Mouse (Mus musculus): ENCODE results near the gene Tagln2. TPM values are rescaled to one million over a fixed set of nuclear protein-coding genes. Genes with fewer than 3 reads are reported as not detected.

The Tagln2 gene
- polyA plus RNA-seq, 1 experiment from 2014 or later = 56.7 TPM

DNA sequence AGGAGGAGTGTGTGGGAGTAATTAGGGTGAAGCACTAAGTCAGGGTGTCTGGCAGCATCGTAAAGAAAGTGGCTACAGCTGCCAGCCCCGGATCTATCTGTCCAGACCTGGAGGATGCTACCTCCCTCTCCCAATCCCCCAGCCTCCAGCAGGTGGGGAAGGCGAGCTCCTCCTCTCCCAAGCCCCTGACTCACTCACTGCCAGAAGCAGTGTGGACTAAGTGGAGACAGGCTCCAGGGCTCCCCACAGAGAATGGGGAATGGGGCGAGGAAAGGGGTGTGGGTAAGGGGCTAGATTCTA lies 16.5 kb upstream of the Tagln2 start:
- H3K4me1 ChIP-seq (ENCODE audit: control insufficient read depth, insufficient read depth, low read length) = peaks cover 17% of the 10 kb centered on the region
- no peak overlapping the region for H3K27ac ChIP-seq (replicated peaks; ENCODE audit: low read depth, low read length)

DNA sequence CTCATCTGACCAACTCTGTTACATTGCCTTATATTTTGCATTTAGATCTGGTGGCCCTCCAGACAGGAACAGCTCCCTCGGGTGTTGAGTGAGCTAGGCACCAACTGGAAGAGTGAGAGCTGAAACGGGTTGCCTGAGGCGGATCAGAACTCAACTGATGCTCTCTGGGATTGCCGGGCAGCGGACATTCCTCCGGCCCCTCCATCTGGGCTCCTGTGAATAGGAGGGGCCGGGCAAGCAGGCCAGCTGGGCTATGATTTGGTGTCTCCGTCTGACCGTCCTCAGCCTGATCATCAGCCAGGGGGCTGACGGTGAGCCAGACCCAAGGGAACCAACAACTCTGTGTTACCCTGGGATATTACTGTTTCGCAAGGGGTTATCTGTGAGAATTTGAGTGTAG lies 15.6 kb upstream of the Tagln2 start:
- Histone ChIP-seq H3K27ac (replicated peaks; ENCODE audit: low read depth, low read length) (no peak overlapping the region), H3K4me2 (ENCODE audit: low read depth, low read length) (peak overlapping the region; percentile 75), H3K4me3 (ENCODE audit: low read depth, low read length) (peak overlapping the region; percentile 12), H3K27me3 (ENCODE audit: control insufficient read depth, insufficient read depth, low read length) (no peaks in the 10 kb centered on the region), H3K9me3 (replicated peaks; ENCODE audit: control insufficient read depth, low read length) (no peaks in the 10 kb centered on the region), H3K9ac (replicated peaks; ENCODE audit: low read length) (peak overlapping the region; percentile 15), H3K36me3 (replicated peaks; ENCODE audit: control insufficient read depth, insufficient read depth, low read depth, low read length) (no peaks in the 10 kb centered on the region; the same call in 1 of the 2 replicates), H3K4me1 (ENCODE audit: control insufficient read depth, insufficient read depth, low read length) (peaks cover 17% of the 10 kb centered on the region)
- no peak for DNase-seq (ENCODE audit: low spot score)
- 30% methylated on average over 11 of the region's 11 CpGs for WGBS
- ATAC-seq (replicated peaks; ENCODE audit: insufficient number of reproducible peaks, low FRiP score, low TSS enrichment, low read depth) = no peak

More for the DNA sequence above, 16.5 kb upstream of the Tagln2 start:
- no peaks in the 10 kb centered on the region for H3K27me3 ChIP-seq (ENCODE audit: control insufficient read depth, insufficient read depth, low read length)
- H3K4me3 ChIP-seq (ENCODE audit: low read depth, low read length) = peak overlapping the region; percentile 76
- peak overlapping the region; percentile 75 for H3K4me2 ChIP-seq (ENCODE audit: low read depth, low read length)
- ATAC-seq (replicated peaks; ENCODE audit: insufficient number of reproducible peaks, low FRiP score, low TSS enrichment, low read depth) = no peak
- no peaks in the 10 kb centered on the region for H3K9me3 ChIP-seq (replicated peaks; ENCODE audit: control insufficient read depth, low read length)
- peak; percentile 48 for DNase-seq (ENCODE audit: low spot score)
- peak overlapping the region; percentile 75 for H3K9ac ChIP-seq (replicated peaks; ENCODE audit: low read length)
- WGBS = 17% methylated on average over 4 of the region's 4 CpGs
- H3K36me3 ChIP-seq (replicated peaks; ENCODE audit: control insufficient read depth, insufficient read depth, low read depth, low read length) = no peaks in the 10 kb centered on the region; the same call in 1 of the 2 replicates

DNA sequence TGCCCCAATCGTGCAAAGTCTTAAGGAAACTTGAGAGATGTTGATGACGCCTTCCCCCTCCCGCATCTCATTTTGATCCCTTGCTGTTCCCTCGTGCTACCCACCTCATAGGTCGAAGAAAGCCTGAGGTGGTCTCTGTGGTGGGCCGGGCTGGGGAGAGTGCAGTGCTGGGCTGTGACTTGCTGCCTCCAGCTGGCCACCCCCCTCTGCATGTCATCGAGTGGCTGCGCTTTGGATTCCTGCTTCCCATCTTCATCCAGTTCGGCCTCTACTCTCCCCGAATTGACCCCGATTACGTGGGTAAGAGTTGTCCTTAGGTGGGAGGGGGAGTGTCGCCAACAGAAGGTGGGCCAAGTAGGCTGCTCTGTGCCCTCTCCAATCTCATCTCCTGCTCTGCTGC lies 15.2 kb upstream of the Tagln2 start:
- Histone ChIP-seq H3K9me3 (replicated peaks; ENCODE audit: control insufficient read depth, low read length) (no peaks in the 10 kb centered on the region), H3K4me1 (ENCODE audit: control insufficient read depth, insufficient read depth, low read length) (peaks cover 17% of the 10 kb centered on the region), H3K27ac (replicated peaks; ENCODE audit: low read depth, low read length) (no peak overlapping the region), H3K27me3 (ENCODE audit: control insufficient read depth, insufficient read depth, low read length) (no peaks in the 10 kb centered on the region), H3K36me3 (replicated peaks; ENCODE audit: control insufficient read depth, insufficient read depth, low read depth, low read length) (no peaks in the 10 kb centered on the region; the same call in 1 of the 2 replicates), H3K9ac (replicated peaks; ENCODE audit: low read length) (peak overlapping the region; percentile 15; the same call in 1 of the 2 replicates), H3K4me3 (ENCODE audit: low read depth, low read length) (peak overlapping the region; percentile 12), H3K4me2 (ENCODE audit: low read depth, low read length) (peak overlapping the region; percentile 75)
- ATAC-seq (replicated peaks; ENCODE audit: insufficient number of reproducible peaks, low FRiP score, low TSS enrichment, low read depth) = no peak
- no peak for DNase-seq (ENCODE audit: low spot score)
- 54% methylated on average over 13 of the region's 13 CpGs for whole genome bisulfite sequencing

DNA sequence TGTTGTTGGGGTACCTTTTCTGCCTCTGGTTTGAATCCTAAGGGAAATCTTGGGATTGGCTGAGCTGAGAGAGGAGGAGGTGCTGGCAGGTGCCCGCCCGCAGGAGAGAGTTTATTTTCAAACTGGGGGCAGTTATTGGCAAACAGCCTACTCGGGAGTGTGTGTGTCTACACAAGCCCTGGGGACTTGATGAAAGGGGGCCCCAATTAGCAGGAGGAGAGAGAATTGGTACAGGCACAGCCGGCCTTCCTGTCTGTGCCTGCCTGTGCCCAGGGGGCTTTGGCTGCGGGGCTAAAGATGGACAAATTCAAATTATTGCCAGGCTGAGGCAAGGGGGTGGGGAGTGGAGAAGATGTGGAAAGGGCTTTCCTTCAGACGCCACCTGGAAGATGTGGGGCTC lies 14.0 kb upstream of the Tagln2 start:
- H3K4me3 ChIP-seq (ENCODE audit: low read depth, low read length) = peak overlapping the region; percentile 3; the same call in 1 of the 2 replicates
- peak overlapping the region; percentile 43 for H3K9ac ChIP-seq (replicated peaks; ENCODE audit: low read length)
- peaks cover 17% of the 10 kb centered on the region for H3K4me1 ChIP-seq (ENCODE audit: control insufficient read depth, insufficient read depth, low read length)
- WGBS = 26% methylated on average over 6 of the region's 6 CpGs
- H3K36me3 ChIP-seq (replicated peaks; ENCODE audit: control insufficient read depth, insufficient read depth, low read depth, low read length) = no peaks in the 10 kb centered on the region; the same call in 1 of the 2 replicates
- ATAC-seq (replicated peaks; ENCODE audit: insufficient number of reproducible peaks, low FRiP score, low TSS enrichment, low read depth) (no peak), DNase-seq (ENCODE audit: low spot score) (no peak)
- no peak overlapping the region for H3K27ac ChIP-seq (replicated peaks; ENCODE audit: low read depth, low read length)
- no peaks in the 10 kb centered on the region for H3K27me3 ChIP-seq (ENCODE audit: control insufficient read depth, insufficient read depth, low read length)
- H3K9me3 ChIP-seq (replicated peaks; ENCODE audit: control insufficient read depth, low read length) = no peaks in the 10 kb centered on the region
- H3K4me2 ChIP-seq (ENCODE audit: low read depth, low read length) = peak overlapping the region; percentile 37

DNA sequence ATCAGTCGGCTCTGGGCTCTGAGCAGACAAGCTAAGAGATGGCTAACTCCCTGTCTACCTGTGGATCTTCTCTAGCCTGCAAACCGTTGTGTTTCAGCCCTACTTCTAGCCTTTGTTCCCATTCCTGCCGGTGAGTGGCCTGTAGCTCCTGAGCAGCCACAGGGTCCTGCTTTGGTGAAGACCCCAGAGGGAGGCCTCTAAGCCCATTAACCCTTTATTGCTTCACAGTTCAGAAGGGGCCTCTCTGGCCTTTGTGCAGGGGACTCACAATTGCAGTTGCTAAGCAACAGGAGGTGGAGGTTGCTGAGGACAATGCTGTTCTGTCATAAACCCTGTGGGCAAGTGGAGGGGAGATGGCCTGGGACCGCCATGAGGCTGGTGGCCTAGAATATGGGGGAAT lies 13.6 kb upstream of the Tagln2 start:
- ATAC-seq (replicated peaks; ENCODE audit: insufficient number of reproducible peaks, low FRiP score, low TSS enrichment, low read depth) = no peak
- peak; percentile 46 for DNase-seq (ENCODE audit: low spot score)
- Histone ChIP-seq H3K4me2 (ENCODE audit: low read depth, low read length) (peak overlapping the region; percentile 37), H3K27me3 (ENCODE audit: control insufficient read depth, insufficient read depth, low read length) (no peaks in the 10 kb centered on the region), H3K4me1 (ENCODE audit: control insufficient read depth, insufficient read depth, low read length) (peaks cover 17% of the 10 kb centered on the region), H3K36me3 (replicated peaks; ENCODE audit: control insufficient read depth, insufficient read depth, low read depth, low read length) (no peaks in the 10 kb centered on the region; the same call in none of the 2 replicates), H3K27ac (replicated peaks; ENCODE audit: low read depth, low read length) (no peak overlapping the region), H3K9ac (replicated peaks; ENCODE audit: low read length) (peak overlapping the region; percentile 43), H3K9me3 (replicated peaks; ENCODE audit: control insufficient read depth, low read length) (no peaks in the 10 kb centered on the region), H3K4me3 (ENCODE audit: low read depth, low read length) (peak overlapping the region; percentile 3; the same call in 1 of the 2 replicates)
- 22% methylated on average over 4 of the region's 4 CpGs for WGBS

DNA sequence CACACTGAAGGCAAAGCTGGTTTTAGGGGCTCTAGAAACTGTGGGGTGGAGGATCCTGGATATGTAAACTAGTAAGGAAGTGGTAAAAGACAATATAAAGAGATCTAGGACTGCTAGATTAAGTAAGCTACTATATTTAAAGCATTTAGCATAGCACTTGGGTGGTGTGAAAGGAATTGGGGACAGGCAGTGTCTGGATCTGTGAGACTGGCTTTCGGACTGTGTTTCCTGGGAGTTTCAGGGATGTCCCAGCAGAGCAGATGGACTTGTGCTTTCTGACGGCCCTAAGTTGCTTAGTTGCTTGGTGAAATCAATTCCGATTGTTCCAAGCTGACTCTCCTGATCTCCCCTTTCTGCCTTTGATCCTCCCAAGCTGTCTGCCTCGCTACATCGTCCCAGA lies 13.2 kb upstream of the Tagln2 start:
- Histone ChIP-seq H3K27ac (replicated peaks; ENCODE audit: low read depth, low read length) (no peak overlapping the region), H3K9me3 (replicated peaks; ENCODE audit: control insufficient read depth, low read length) (no peaks in the 10 kb centered on the region), H3K4me1 (ENCODE audit: control insufficient read depth, insufficient read depth, low read length) (peaks cover 17% of the 10 kb centered on the region), H3K4me3 (ENCODE audit: low read depth, low read length) (no peak overlapping the region), H3K27me3 (ENCODE audit: control insufficient read depth, insufficient read depth, low read length) (no peaks in the 10 kb centered on the region), H3K36me3 (replicated peaks; ENCODE audit: control insufficient read depth, insufficient read depth, low read depth, low read length) (no peaks in the 10 kb centered on the region; the same call in none of the 2 replicates), H3K9ac (replicated peaks; ENCODE audit: low read length) (peak overlapping the region; percentile 43), H3K4me2 (ENCODE audit: low read depth, low read length) (peak overlapping the region; percentile 37)
- no peak for ATAC-seq (replicated peaks; ENCODE audit: insufficient number of reproducible peaks, low FRiP score, low TSS enrichment, low read depth)
- no peak for DNase-seq (ENCODE audit: low spot score)
- 64% methylated on average over 5 of the region's 5 CpGs for WGBS

DNA sequence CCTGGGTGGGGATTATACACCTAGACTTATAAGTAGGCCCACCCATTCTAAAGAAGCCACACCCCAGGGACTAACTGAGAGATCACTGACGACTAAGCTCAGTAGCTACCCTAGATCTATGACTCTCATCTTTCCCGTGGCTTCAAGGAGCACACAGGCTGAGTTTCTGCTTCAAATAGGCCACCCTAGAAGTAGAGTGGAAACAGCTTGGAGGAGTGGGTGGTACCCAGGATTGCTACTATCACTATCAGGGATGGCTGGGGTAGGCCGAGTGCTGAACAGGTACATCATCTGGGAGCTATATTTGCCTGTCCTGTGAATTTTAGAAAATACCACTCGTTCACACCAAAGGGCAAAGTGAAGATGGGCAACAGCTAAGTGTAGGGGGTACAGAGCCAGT lies 12.0 kb upstream of the Tagln2 start:
- Histone ChIP-seq H3K4me1 (ENCODE audit: control insufficient read depth, insufficient read depth, low read length) (peaks cover 17% of the 10 kb centered on the region), H3K36me3 (replicated peaks; ENCODE audit: control insufficient read depth, insufficient read depth, low read depth, low read length) (peaks cover 3% of the 10 kb centered on the region), H3K27ac (replicated peaks; ENCODE audit: low read depth, low read length) (no peak overlapping the region), H3K9ac (replicated peaks; ENCODE audit: low read length) (no peak overlapping the region), H3K4me3 (ENCODE audit: low read depth, low read length) (no peak overlapping the region), H3K27me3 (ENCODE audit: control insufficient read depth, insufficient read depth, low read length) (no peaks in the 10 kb centered on the region), H3K9me3 (replicated peaks; ENCODE audit: control insufficient read depth, low read length) (no peaks in the 10 kb centered on the region), H3K4me2 (ENCODE audit: low read depth, low read length) (no peak overlapping the region)
- no peak for DNase-seq (ENCODE audit: low spot score)
- ATAC-seq (replicated peaks; ENCODE audit: insufficient number of reproducible peaks, low FRiP score, low TSS enrichment, low read depth) = no peak
- 71% methylated on average over 4 of the region's 4 CpGs for WGBS

DNA sequence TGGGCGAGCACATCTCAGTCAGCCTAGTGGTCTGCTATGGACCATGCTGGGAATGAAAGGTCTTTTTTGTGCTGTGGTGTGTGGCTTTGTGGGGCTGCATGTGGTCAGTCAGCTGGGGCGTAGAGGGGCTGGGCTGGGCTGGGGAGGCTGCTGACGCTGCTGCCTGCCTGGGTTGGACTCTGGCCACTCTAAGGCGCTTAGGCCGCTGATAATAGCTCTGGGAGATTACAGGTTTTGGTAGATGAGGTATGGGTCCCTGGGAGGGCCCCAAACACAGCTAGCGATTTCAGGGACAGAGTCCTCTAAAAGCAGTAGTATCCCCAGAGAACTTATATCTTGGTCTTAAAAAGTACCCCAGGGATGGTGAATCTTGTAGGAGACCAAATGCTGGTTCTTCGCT lies 11.0 kb upstream of the Tagln2 start:
- no peak overlapping the region for H3K4me3 ChIP-seq (ENCODE audit: low read depth, low read length)
- no peaks in the 10 kb centered on the region for H3K27me3 ChIP-seq (ENCODE audit: control insufficient read depth, insufficient read depth, low read length)
- H3K9me3 ChIP-seq (replicated peaks; ENCODE audit: control insufficient read depth, low read length) = no peaks in the 10 kb centered on the region
- no peak overlapping the region for H3K27ac ChIP-seq (replicated peaks; ENCODE audit: low read depth, low read length)
- no peak for DNase-seq (ENCODE audit: low spot score)
- 89% methylated on average over 7 of the region's 7 CpGs for WGBS
- H3K9ac ChIP-seq (replicated peaks; ENCODE audit: low read length) = no peak overlapping the region
- peaks cover 17% of the 10 kb centered on the region for H3K4me1 ChIP-seq (ENCODE audit: control insufficient read depth, insufficient read depth, low read length)
- ATAC-seq (replicated peaks; ENCODE audit: insufficient number of reproducible peaks, low FRiP score, low TSS enrichment, low read depth) = no peak
- no peak overlapping the region for H3K4me2 ChIP-seq (ENCODE audit: low read depth, low read length)
- peaks cover 6% of the 10 kb centered on the region for H3K36me3 ChIP-seq (replicated peaks; ENCODE audit: control insufficient read depth, insufficient read depth, low read depth, low read length)

Measured in embryonic facial prominence, embryonic 11.5 days (tissue).